Mouse (Mus musculus) liver, embryonic 14.5 days (tissue): Measurements from ENCODE around the gene Psmd5. TPM values are rescaled to one million over a fixed set of nuclear protein-coding genes. Genes with fewer than 3 reads are reported as not detected.
"Not testable (repeated sequence)": the region's sequence is repeated elsewhere in the genome, so short reads cannot be mapped to it uniquely, and the experiment has no call there.

Experiments used
- ATAC-seq: fragments of 200-750 bp; cut with Nextera tagmentation; 2 replicates; pipeline ENCODE4 v1.8.0; 2017; ENCODE audit warnings: moderate number of reproducible peaks, mild to moderate bottlenecking, moderate library complexity; ENCODE audit not compliant: insufficient read depth
- DNase-seq, 3 experiments: peaks; one replicate each; pipeline ENCODE4 v3.0.0-alpha.2; 2012 to 2013; ENCODE audit warnings: low read depth in 3 of 3, low spot score in 3 of 3
- H3K27ac ChIP-seq: fragments of 300-500 bp; sonication (generic); 2 replicates; pipeline ENCODE4 v1.5.1; 2014; ENCODE audit warnings: moderate library complexity, mild to moderate bottlenecking, control low read depth, inconsistent platforms
- H3K27me3 ChIP-seq: fragments of 300-500 bp; sonication (generic); 2 replicates; pipeline ENCODE4 v1.6.1; 2014; ENCODE audit warnings: mild to moderate bottlenecking, low read length, moderate library complexity; ENCODE audit not compliant: control insufficient read depth, insufficient read depth
- H3K36me3 ChIP-seq: fragments of 300-500 bp; sonication (generic); replicated peaks from 2 replicates; pipeline ENCODE4 v1.6.1; 2014; ENCODE audit warnings: low read depth; ENCODE audit not compliant: control insufficient read depth, insufficient read depth
- H3K4me1 ChIP-seq, 2 experiments: fragments of 200-500 bp in 1 of 2; fragments of 300-500 bp in 1 of 2; sonication (generic) in 1 of 2; replicated peaks; 2 replicates each; pipeline ENCODE4 v1.6.1; 2012 to 2014; ENCODE audit warnings: antibody characterized with exemption in 1 of 2, inconsistent platforms in 1 of 2, low read length in 1 of 2; ENCODE audit not compliant: control insufficient read depth in 2 of 2, insufficient read depth in 2 of 2
- H3K4me2 ChIP-seq: fragments of 300-500 bp; sonication (generic); 2 replicates; pipeline ENCODE4 v1.6.1; 2014; ENCODE audit warnings: low read depth, mild to moderate bottlenecking, control low read depth, moderate library complexity
- H3K4me3 ChIP-seq, 2 experiments: fragments of 200-500 bp in 1 of 2; fragments of 300-500 bp in 1 of 2; sonication (generic) in 1 of 2; 2 replicates each; pipeline ENCODE4 v1.5.1; 2012 to 2014; ENCODE audit warnings: low read depth in 2 of 2, low read length in 2 of 2, mild to moderate bottlenecking in 2 of 2, control low read depth in 1 of 2, inconsistent platforms in 1 of 2, moderate library complexity in 1 of 2; ENCODE audit not compliant: insufficient read depth in 1 of 2
- H3K9ac ChIP-seq: fragments of 300-500 bp; sonication (generic); replicated peaks from 2 replicates; pipeline ENCODE4 v1.6.1; 2014; ENCODE audit warnings: mild to moderate bottlenecking, control low read depth, moderate library complexity
- H3K9me3 ChIP-seq: fragments of 300-500 bp; sonication (generic); 2 replicates; pipeline ENCODE4 v1.6.1; 2016; ENCODE audit warnings: low read length, mixed read lengths; ENCODE audit not compliant: control insufficient read depth
- CTCF ChIP-seq: IDR thresholded peaks from 2 replicates; pipeline ENCODE4 v1.5.1; 2016; ENCODE audit warnings: antibody characterized with exemption, low read depth, control low read depth
- EP300 ChIP-seq: IDR thresholded peaks from 2 replicates; pipeline ENCODE4 v1.6.1; 2016; ENCODE audit warnings: antibody characterized with exemption, low read depth
- WGBS: fragments of 180-500 bp; shearing (Covaris S2); extraction: QIAGEN DNeasy Blood & Tissue Kit; methylation state at CpG from one replicate; pipeline ENCODE4 v1.1.7; 2014; ENCODE audit not compliant: insufficient replicate concordance; 5-methylcytosine and 5-hydroxymethylcytosine counted together
- polyA plus RNA-seq, 2 experiments: library from polyadenylated mRNA; depleted of rRNA in 1 of 2; stranded (reverse) in 1 of 2; unstranded in 1 of 2; fragments of >200 nt; fragmentation: Nextera tagmentation in 1 of 2; extraction: Ambion mirVana in 1 of 2; gene quantifications; 2 replicates each; pipeline versions ENCODE4 v1.2.1 to v1.2.3; 2012 to 2014

Gene Psmd5
- polyA plus RNA-seq, 2 experiments = 36.5 to 84.1 TPM

DNA sequence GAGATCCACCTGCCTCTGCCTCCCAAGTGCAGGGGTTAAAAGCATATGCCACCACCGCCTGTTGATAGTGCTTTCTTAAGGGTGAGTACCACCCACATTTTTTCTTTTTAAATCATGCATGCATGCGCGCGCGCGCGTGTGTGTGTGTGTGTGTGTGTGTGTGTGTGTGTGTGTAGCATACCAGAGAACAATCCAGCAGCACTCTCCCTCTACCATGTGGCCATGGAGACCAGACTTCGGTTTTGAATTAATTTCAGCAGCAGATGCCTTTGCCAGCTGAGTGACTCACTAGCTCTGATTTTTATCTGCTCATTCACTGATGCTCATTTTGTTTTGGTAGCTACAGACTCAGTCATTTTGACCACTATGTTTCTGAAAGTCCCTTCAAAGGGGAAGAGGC, 33.1 kb downstream of the Psmd5 start:
- Histone ChIP-seq H3K4me1 (no peaks in the 10 kb centered on the region), H3K9me3 (no peaks in the 10 kb centered on the region), H3K4me3 (no peak overlapping the region), H3K27ac (no peak overlapping the region), H3K36me3 (no peaks in the 10 kb centered on the region), H3K9ac (no peak overlapping the region), H3K4me2 (no peak overlapping the region), H3K27me3 (no peaks in the 10 kb centered on the region)
- ATAC-seq (no peak), DNase-seq (no peak)
- TF ChIP-seq EP300 (no peak), CTCF (no peak)
- WGBS = 85% methylated on average over 8 of the region's 8 CpGs

DNA sequence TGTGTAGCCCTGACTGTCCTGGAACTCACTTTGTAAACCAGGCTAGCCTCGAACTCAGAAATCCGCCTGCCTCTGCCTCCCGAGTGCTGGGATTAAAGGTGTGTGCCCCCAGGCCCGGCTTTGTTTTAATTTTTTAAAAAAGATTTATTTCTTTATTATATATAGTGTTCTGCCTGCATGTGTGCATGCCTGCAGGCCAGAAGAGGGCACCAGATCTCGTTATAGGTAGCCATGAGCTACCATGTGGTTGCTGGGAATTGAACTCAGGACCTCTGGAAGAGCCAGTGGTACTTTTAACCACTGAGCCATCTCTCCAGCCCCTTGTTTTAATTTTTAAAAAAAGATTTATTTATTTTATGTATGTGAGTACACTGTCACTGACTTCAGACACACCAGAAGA, 34.6 kb downstream of the Psmd5 start:
- WGBS = 68% methylated on average over 5 of the region's 5 CpGs
- not testable (repeated sequence) for H3K9me3 ChIP-seq, H3K4me3 ChIP-seq, H3K27ac ChIP-seq, H3K36me3 ChIP-seq, H3K27me3 ChIP-seq, DNase-seq, H3K9ac ChIP-seq, H3K4me2 ChIP-seq, H3K4me1 ChIP-seq, ATAC-seq
- TF ChIP-seq CTCF = peak; percentile 52

DNA sequence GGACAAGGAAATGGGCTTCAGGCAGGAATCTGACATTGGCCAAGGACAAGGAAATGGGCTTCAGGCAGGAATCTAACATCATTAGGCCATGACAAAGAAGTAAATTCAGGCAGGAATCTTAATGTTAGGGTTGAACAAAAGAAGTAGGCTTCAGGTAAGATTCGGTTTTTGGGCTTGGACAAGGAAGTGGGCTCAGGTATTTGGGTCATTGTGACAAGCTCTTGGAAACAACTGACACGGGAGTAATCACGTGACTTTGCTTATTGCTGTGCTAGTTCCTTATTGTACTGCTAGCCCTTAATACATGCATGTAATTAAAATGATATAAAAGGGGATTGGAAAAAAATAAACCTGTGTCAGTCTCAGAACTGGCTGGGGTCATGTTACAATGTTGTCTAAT, 39.1 kb downstream of the Psmd5 start:
- ATAC-seq = no peak
- H3K27ac ChIP-seq = no peak overlapping the region
- no peaks in the 10 kb centered on the region for H3K4me1 ChIP-seq
- no peaks in the 10 kb centered on the region for H3K27me3 ChIP-seq
- H3K36me3 ChIP-seq = no peaks in the 10 kb centered on the region
- no peak overlapping the region for H3K9ac ChIP-seq
- H3K9me3 ChIP-seq = no peaks in the 10 kb centered on the region
- no peak overlapping the region for H3K4me3 ChIP-seq
- WGBS = 52% methylated on average over 3 of the region's 3 CpGs
- TF ChIP-seq EP300 (no peak), CTCF (no peak)
- DNase-seq = no peak
- no peak overlapping the region for H3K4me2 ChIP-seq

DNA sequence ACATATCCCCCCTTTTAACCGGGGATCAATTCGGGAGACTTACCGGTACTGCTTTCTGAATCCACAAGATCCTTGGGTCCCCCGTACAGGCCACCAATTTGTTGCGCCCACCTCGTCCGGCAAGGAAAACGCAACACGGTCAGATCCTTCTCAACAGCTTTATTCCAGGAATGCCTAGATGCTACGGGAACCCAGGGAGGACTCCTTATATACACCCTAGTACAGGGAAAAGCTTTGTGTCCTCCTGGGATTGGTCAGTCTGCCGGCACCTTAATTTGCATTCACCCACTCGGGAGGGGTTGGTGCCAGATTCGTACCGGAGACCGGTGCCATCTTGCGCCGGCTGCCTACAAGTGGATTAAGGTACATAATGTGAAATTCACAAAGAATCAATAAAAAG, 41.1 kb downstream of the Psmd5 start:
- no peak overlapping the region for H3K4me3 ChIP-seq
- DNase-seq = no peak
- TF ChIP-seq CTCF (no peak), EP300 (no peak)
- no peaks in the 10 kb centered on the region for H3K36me3 ChIP-seq
- H3K9me3 ChIP-seq = no peaks in the 10 kb centered on the region
- no peaks in the 10 kb centered on the region for H3K27me3 ChIP-seq
- ATAC-seq = no peak
- no peak overlapping the region for H3K27ac ChIP-seq
- H3K4me2 ChIP-seq = no peak overlapping the region
- H3K9ac ChIP-seq = no peak overlapping the region
- no peaks in the 10 kb centered on the region for H3K4me1 ChIP-seq
- WGBS = 81% methylated on average over 17 of the region's 17 CpGs

DNA sequence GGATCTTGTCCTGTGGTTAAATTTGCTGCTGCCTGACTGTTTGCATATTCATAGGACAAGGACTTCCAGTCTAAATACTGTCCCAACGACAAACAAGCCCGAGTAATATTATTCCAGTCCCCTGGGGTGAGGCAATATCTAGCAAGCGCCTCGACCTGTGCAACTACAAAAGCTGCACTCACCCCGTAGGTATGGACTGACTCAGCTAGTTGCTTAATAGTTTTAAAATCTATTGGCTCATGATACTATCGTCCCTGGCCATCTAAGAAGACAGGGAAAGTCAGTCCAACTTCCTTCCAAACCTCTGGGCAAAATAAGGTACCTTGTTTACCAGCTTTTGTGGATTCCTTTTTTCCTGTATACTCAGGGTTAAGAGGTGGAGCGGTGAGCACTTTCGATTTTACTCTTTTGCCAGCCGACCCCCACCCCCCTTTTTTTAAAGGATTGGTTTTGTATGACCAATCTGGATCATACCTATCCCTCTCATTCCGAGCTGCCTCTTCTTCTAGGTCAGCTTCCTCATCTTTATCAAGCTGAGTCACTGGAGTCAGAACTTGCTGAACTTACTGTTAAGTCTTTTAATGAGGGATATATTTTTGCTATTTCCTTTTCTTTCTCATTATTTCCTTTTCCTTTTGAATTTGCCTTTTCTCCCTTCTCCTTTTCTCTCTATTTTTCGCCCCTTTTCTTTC, 41.9 kb downstream of the Psmd5 start, which contains the start of gene Gm34653:
Gene Gm34653, plus strand, starts transcription at position 242 of the 692 bp plus-strand sequence.
- H3K27ac ChIP-seq, H3K9ac ChIP-seq, H3K27me3 ChIP-seq, H3K4me3 ChIP-seq, H3K36me3 ChIP-seq, ATAC-seq, H3K9me3 ChIP-seq, H3K4me2 ChIP-seq, DNase-seq, H3K4me1 ChIP-seq: not testable (repeated sequence)
- 50% methylated on average over 11 of the region's 11 CpGs for WGBS

GRCm38 (mm10) chr2:34830066-34830465, 44.7 kb downstream of the Psmd5 start:
- not testable (repeated sequence) for DNase-seq, H3K9ac ChIP-seq, H3K9me3 ChIP-seq, H3K27me3 ChIP-seq, H3K36me3 ChIP-seq, ATAC-seq, H3K4me1 ChIP-seq, H3K4me3 ChIP-seq, H3K4me2 ChIP-seq, H3K27ac ChIP-seq
- 89% methylated on average over 17 of the region's 17 CpGs for WGBS
